Mouse (Mus musculus) cortical plate, adult 2 months (tissue): Measurements from ENCODE around the gene Zbtb20.

Source experiments
- CTCF ChIP-seq: fragments of 200-500 bp; IDR thresholded peaks from 2 replicates; pipeline ENCODE4 v1.5.1; 2011; ENCODE audit warnings: mild to moderate bottlenecking, control low read depth, low read length; ENCODE audit not compliant: insufficient read depth; ENCODE audit errors: extremely low read depth
- POLR2A ChIP-seq: fragments of 200-500 bp; IDR thresholded peaks from 2 replicates; pipeline ENCODE4 v1.6.1; 2011; ENCODE audit warnings: mild to moderate bottlenecking, low read length, control low read depth; ENCODE audit not compliant: insufficient read depth; ENCODE audit errors: extremely low read depth

- no peak for TF ChIP-seq CTCF
- no peak for TF ChIP-seq POLR2A
These were observed 359.6 kb downstream of the Zbtb20 start for GRCm38 (mm10) chr16:43235317-43235716.
